Mouse (Mus musculus) ES-Bruce4 (cell line): ENCODE data around the gene Gm10837.

ENCODE experiments used
- CTCF ChIP-seq: IDR thresholded peaks from one replicate; pipeline ENCODE4 v1.8.1; 2011; ENCODE audit warnings: low read depth, low read length
- EP300 ChIP-seq: IDR thresholded peaks from 2 replicates; pipeline ENCODE4 v1.6.1; 2011; ENCODE audit warnings: low read depth, low read length; ENCODE audit not compliant: insufficient read depth
- POLR2A ChIP-seq: IDR thresholded peaks from one replicate; pipeline ENCODE4 v1.8.1; 2011; ENCODE audit warnings: low read length; ENCODE audit not compliant: insufficient read depth

DNA sequence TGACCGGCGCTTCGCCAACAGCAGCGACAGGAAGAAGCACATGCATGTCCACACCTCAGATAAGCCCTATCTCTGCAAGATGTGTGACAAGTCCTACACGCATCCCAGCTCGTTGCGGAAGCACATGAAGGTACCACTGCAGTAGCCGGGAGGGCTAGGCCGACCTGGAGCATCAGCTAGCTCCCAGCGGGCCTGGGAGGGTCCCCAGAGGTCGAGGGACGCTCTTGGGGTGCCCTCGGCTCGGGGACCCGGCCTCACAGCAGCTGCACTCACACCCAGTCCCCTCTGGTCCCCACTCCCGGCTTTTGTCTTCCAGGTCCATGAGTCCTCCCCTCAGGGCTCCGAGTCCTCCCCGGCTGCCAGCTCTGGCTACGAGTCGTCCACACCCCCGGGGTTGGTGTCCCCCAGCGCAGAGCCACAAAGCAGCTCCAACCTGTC is 11.8 kb upstream of the Gm10837 start:
- TF ChIP-seq CTCF (no peak), POLR2A (no peak), EP300 (no peak)
